Mouse (Mus musculus) ES-CJ7 (cell line): ENCODE data around the gene Hsd17b1.
"Not testable (repeated sequence)": the region's sequence is repeated elsewhere in the genome, so short reads cannot be mapped to it uniquely, and the experiment has no call there.

ENCODE experiments used
- DNase-seq: peaks from one replicate; pipeline ENCODE4 v3.0.0; 2011; ENCODE audit warnings: low read depth, low spot score

The Hsd17b1 gene

DNA sequence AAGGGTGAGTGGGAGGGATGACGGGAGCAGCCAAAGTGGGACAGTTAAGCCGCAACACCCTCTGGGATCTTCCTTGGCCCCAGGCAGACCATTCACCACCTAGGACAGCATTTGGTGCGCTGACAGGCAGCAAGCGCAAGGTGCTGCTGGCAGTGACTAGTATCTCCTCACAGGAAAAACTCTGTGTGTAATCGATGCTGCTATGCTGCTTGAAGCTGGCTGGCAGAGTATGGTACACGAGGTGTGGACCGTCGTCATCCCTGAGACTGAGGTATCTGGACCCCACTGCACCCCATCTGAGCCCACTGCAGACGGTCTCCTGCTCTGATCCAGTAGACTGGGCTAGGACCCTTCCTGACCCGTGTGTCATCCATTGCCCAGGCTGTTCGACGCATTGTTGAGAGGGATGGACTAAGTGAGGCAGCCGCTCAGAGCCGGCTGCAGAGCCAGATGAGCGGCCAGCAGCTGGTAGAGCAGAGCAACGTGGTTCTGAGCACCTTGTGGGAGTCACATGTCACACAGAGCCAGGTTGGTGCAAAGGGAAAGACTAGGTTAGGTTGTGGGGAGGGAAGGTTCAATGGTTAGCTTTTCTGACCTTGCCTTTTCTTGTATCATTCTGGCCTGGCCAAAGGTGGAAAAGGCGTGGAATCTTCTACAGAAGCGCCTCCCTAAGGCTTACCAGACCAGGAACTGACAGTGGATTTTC lies 7.6 kb downstream of the Hsd17b1 start:
- no peak for DNase-seq

DNA sequence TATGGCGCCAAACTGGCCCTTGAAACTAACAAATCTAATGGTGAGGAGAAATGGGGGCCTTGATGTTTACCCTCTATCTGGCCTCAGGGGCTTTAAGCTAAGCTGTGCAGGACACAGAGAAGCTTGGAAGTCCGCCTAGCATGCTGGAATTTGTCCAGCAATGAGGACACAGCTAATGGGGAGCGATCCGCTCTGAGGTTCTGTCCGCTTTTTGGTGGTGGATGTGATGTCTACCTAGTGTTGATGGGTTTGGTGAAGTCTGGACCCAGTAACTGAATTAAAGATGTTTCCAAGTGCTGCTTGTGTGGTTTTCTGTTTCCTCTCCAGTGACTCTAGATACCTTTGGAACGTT lies 8.1 kb downstream of the Hsd17b1 start:
- no peak for DNase-seq

DNA sequence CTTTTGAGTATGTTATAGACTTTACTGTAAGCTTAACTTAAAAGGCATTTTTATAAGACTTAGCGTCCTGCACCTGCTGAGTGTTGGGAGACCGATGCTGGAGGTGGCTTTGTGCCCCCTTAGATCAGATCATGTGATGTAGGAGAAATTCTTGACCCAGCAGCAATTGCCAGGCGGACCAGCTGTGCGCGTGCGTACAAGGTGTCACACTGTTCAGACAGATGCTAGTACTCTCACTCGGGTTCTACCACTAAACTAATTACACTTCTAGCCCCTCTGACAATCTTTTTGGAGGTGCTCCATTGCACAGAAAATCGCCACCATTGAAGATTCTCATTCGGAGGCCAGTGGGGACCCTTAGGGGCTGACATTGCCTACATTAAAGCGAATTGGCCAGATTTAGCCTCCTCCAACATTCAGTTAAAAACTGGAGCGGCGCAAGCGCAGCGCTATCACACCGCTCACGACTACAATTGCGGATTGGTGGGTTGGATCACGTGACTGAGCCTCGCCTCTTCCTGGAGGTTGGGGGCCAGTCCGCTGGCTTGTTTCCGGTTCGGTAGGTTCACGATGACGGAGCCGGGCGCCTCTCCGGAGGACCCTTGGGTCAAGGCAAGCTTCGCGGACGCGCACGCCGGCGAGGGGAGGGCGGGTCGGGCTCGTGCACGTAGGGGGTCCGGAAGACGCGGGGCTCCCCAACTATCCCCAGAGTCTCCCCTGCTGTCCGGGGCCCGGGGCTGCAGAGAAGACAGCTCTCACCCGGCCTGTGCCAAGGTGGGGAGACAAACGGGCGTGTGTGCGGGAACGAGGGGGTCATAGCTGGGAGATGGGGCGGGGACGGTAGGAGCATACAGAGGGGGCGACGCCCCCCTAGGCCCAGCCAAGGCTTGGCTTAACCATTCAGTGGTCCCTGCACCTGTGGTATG lies 8.8 kb downstream of the Hsd17b1 start, which contains the start of gene Mlx:
TSS of gene Mlx (plus strand) at position 522 of the 926 bp plus-strand sequence.
- peak; percentile 95 for DNase-seq

DNA sequence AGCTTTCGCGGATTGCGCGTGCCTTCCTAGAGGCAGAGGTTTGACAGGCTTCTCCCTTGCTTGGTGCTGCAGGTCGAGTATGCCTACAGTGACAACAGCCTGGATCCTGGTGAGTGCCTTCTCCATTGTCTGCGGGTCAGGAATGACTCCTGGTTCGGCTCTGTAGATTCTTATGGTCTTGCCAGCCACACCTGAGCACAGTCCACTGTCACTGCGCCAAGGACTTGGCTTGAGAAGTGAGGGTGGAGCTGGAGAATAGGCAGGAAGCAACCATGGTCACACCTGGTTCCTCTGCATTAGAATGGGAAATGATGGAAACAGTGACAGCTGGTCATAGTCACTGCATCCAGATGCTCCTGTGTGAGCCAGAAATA lies 9.5 kb downstream of the Hsd17b1 start:
- DNase-seq, result no peak

DNA sequence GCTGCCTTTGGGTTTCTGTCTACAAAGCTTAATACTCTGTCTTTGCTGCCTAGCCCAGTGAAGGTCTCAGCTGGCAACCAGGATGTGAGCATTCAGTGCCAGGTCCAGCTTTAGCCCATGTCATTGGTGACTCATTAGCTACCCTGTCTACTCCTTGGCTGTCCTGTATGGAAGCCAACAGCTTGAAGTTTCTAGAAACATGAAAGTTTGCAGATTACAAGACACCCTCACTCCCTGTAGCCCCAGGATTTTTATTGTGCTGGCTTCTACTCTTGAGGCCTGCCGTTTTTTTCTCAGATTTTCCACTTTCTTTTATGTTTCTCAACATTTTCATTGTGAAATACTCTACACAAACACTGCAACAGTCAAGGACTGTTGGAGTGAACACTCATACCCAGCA lies 11.7 kb downstream of the Hsd17b1 start:
- DNase-seq, result no peak

DNA sequence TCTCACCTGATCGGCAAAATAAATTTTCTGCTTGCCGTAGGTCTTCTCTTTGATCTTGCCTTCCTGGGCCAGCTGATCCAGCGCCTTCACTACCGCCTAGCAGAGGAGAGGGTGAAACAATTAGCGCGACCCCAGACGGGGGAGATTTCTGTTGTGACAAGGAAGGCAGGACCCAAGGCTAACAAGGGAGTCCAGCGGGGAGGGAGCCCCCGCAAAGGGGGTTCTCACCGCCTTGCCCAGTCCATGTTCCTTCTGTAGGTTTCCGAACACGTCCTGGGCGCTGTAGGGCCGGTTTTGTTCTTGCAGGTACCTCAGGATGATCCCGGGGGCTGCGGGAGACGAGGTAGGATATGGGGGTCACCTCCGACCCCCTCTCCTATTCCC lies 16.7 kb downstream of the Hsd17b1 start:
- DNase-seq, result no peak

DNA sequence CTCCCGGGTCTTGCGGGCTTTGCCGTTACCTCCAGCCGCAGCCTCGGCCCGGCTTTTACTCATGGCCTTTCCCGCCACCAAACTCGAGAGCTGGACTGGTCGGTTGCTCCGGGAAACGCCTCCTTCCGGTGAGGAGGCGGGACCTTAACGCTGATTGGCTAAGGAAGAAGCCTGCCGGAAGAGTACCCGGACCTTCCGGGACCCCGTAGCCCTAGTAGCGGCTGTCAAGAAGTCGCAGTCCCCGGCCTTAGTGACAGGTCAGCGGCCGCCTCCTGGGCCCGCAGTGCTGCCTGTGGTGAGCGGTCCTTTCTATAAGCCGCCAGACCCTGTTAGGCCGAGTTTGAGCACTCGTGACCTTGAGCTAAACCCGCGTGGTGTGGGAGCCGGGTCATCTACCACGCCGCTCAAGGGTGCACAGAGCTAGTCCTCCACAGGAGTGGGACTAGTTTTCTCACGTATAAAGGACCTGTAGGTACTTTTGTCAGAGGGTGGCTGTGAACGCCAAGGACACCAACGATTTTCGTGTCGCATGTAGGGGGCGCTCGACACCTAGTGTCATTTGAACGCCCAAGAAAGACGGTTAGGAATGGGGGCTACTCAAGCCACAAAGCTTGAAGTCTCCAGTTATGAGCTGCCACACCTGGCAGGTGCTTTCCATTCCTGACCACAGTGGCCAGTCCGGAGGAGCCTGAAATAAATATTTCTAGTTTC lies 17.3 kb downstream of the Hsd17b1 start, which contains the start of gene Psmc3ip:
TSS of gene Psmc3ip (minus strand) at position 123 of the 711 bp plus-strand sequence.
- DNase-seq, result peak; percentile 93

DNA sequence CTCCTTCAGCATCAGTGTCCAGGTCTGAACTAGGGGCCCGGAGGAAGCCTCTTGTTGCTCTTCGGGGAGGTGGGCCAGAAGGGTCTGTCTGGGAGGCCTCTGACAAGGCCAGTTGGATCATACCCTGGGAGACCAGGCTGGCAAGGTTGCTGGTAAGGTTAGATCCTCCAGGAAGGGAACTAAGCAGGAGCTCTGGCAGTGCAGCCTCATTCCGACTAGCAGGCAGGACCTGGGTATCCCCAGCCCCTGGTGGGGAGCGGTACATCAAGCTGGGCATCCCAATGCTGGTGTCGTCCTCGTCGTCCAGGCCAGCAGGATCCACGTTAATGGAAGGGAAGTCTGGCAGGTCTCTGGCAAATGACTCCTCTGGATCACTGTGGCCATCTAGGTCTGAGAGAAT lies 20.0 kb downstream of the Hsd17b1 start:
- DNase-seq, result no peak

DNA sequence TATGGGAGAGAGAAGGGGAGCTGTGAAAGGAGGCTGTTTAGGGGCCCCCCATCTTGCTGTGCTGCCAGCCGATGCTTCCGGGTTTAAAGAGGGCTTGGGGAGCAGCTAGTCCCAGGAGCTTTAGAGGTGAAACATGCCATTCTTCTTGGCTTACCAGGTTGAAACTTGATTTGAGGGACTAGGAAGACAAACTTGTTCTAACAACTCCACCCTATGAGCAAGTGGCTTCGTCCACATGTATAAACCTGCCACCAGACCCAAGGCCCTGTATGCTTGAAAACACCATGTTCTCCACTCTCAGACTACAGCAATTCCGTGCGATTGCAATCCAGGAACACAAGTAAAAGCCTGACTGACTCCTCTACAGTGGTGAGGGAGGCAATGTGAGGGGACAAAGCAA lies 24.8 kb downstream of the Hsd17b1 start:
- no peak for DNase-seq

DNA sequence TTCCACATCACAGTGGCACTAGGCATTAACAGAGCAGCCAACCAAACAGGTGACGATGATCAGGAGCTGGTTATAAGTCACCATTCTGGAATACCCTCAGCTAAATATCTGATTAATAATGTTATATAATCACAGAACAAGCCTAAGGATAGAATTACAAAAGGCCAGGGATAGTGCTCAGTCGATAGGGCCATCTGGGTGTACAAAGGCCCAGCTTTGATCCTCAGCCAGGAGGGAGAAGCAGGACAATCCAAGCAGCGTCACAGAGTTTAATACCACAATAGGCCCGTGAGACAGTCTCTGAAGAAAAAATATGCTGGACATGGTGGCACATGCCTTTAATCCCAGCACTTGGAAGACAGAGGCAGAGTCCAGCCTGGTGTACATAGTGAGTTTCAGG lies 31.1 kb downstream of the Hsd17b1 start:
- no peak for DNase-seq

DNA sequence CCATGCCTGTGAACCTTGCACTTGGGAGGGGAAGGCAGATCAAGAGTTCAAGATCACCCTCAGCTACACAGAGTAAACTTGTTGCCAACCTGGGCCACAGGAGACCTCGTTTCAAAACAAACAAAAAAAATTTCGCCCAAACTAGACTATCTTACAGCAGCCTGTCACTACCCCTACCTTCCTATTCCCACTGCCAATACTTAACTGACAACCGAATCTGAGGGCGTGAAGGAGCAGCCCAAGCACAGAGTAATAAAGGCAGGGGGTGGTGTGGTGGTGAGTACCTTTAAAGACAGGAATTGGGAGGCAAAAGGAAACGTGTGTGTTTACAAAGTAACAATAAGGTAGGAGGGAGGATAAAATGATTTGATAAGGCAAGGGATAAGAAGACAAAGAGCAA lies 32.5 kb downstream of the Hsd17b1 start:
- DNase-seq, result no peak

DNA sequence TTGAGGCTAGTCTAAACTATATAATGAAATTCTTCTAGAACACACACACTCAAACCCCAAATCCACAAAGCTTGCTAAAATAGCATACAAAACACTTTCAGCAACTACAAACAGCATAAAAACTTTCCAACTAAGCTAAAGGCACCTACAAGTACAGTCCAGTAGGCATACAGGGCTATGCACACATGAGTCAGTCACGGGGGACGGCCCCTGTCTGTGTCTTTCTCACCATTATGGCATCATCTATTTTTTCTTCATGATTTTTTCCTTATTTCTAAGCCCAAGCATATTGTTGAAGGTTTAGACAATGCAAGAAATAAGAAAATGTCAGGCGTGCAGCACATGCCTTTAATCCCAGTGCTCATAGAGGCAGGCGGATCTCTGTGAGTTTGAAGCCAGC lies 33.0 kb downstream of the Hsd17b1 start:
- no peak for DNase-seq

DNA sequence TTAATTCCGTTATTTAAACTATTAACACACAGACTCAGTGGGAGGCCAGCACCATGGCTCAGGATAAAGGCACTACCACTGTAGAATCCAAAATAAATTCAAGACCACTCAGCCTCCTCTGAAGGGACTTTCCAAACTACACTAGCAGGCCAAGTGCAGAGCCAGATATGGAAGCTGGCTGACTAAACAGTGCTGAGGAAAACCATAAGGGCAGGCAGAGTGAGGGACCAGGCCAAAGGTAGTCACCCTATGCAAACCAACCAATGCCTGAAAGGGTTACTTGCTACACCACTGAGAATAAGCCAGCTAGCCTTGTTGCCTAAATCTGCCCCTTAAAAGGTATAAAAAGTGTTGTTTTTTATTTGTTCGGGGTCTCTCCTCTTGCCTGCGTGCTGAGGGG lies 34.0 kb downstream of the Hsd17b1 start:
- no peak for DNase-seq

DNA sequence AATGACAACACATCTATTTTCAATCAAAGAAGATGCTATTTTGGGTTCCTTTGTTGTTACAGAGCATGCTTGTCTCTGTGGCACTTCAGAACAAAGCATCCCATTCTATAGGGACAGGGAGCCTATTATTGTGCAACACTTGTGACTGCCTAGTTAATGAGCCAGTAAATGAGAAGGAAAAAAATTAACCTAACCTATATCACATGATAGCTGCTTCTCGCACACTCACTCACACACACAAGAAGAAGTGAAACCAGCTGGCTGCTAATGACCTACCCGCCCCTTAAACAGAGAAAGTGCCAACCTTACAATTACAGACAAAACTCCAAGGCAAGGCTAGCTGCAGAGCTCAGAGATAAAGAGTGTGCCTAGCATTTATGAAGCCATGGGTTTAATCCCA lies 37.4 kb downstream of the Hsd17b1 start:
- no peak for DNase-seq

DNA sequence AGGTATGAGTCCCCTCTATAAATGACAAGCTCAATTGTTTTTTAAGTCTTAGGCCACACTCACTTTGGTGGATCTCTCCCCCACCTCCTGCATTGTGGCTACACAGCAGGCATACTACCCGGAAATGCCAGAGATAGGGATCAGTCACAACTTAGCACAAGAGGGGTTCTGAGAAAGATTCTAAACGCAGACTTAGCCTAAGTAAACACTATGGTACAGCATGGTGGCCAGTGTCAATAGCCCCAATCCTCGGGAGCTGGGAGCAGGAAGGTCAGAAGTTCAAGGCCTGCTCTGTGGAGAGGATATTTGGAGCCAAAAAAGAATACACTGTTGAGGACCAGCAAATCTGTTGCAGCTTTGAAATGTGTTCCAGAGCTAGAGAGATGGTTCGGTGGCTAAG lies 39.9 kb downstream of the Hsd17b1 start:
- no peak for DNase-seq

DNA sequence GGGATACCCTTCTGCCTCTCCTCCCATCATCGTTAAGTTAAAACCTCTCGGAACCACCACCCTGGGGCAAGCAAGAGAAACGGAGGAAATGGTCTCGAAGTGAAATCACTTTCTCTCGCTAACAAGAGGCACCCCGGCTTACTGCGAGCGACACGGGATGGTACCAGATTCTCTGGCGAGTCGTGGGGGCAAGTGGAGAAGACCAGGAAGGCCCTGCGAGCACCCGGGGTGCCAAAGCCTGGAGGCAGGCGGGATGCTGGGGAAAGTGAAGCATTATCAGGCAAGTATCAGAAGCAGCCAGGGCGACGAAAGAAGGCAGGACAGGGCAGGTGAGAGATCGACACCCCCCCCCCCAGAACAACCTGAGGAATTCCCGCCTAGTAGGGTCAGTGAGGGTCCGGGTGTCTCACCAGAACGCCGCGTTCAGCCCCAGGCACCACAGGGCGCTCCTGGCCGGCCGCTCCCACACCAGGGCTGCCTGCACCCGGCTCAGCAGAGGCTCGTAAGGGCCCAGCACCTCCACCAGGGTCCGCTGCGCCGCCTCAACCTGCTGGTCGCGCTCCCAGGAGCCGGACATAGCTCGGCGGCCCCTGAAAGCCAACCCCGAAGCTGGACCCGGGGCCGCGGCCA lies 41.0 kb downstream of the Hsd17b1 start:
- DNase-seq, result no peak

DNA sequence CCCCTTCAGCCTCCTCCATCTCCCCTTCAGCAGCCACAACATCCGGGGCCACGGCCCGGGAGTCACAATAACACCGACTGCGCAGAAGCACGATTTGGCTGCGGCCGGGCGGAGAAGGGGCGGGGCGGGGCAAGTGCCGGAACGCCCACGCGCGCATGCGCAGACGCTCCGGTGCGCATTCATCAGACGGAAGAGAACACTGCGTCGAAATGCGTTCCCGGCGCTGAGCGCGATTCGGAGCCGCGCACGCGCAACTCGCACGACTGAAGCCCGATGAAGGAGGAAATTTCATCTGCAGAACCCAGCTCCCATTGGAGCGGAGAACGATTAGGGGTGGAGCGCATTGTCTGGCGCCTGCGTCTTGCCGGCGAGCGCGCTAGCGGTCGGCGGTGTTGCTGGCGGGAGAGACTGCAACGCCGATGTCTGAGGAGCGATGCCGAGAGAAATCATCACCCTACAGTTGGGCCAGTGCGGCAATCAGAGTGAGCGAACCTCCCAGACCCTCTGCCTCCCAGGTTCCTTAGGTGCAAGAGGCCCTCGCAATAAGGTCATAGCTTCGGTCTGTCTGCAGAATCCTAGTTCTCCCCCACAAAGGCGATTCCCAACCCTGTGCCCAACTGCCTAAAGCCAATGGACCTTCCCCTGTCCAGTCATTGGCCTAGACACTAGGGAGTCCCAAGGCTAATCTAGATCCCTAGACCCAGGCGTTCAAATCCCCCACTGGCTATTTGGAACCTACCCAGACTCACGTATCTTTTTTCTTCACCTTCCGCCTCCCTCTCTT lies 41.7 kb downstream of the Hsd17b1 start, which contains the start of the genes Retreg3 and Tubg1:
TSS of gene Retreg3 (minus strand) at position 133 of the 784 bp plus-strand sequence.
TSS of gene Tubg1 (plus strand) at position 178 of the 784 bp plus-strand sequence.
- DNase-seq, result peak; percentile 100

DNA sequence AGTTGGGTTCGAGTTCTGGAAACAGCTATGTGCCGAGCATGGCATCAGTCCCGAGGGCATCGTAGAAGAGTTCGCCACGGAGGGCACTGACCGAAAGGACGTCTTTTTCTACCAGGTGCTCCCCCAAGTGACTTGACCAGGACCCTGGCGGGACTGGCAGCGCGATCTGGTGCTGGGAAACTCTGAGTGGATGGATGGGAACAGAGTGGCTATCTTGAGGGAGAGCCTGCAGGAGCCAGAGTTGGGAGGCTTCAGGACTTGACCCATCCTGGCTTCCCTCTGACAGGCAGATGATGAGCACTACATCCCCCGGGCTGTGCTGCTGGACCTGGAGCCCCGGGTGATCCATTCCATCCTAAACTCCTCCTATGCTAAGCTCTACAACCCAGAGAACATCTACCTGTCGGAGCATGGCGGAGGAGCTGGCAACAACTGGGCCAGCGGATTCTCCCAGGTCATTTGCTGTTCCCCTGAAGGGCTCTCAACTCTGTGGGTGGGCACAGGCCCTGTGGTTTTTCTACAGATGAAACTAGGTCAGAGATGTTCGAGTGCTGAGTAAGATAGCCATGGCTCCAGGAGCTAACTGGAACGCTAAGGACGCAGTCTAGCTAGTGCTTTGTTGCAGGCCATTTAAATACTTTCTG lies 42.5 kb downstream of the Hsd17b1 start:
- DNase-seq, result no peak

DNA sequence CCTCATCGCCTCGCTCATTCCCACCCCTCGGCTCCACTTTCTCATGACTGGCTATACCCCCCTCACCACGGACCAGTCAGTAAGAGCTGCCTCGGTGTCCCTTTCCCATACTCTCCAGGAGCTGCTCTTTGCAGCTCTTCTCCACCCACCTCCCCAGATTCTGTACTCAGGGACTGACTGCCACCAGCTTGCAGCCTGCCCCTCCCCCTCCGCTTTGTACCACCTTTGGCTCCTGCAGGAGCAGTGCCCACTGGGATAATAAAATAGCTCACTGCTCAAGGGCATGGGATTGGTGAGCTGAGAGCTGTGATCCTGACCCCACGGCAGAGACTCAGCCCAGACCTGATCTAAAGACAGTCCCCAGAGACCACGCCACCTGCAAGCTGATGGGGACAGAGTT lies 46.3 kb downstream of the Hsd17b1 start:
- not testable (repeated sequence) for DNase-seq

DNA sequence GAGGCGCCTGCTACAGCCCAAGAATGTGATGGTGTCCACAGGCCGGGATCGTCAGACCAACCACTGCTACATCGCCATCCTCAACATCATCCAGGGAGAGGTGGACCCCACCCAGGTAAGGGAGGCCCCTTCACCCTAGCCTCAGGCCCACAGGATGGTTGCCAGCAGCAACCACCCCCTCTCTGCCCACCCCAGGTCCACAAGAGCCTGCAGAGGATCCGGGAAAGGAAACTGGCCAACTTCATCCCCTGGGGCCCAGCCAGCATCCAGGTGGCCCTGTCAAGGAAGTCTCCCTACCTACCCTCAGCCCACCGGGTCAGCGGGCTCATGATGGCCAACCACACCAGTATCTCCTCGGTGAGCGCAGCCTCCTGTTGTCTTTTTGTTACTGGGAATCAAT lies 46.8 kb downstream of the Hsd17b1 start:
- not testable (repeated sequence) for DNase-seq
